Mouse (Mus musculus) ES-Bruce4 (cell line): Measurements from ENCODE around the gene Tulp2. TPM values are rescaled to one million over a fixed set of nuclear protein-coding genes. Genes with fewer than 3 reads are reported as not detected.
A peak's percentile ranks its signal among the peaks of the same experiment; 100 is the strongest.
"Not testable (repeated sequence)": the region's sequence is repeated elsewhere in the genome, so short reads cannot be mapped to it uniquely, and the experiment has no call there.

Experiments
- H3K27ac ChIP-seq: 2 replicates; pipeline ENCODE4 v1.5.1; 2012; ENCODE audit warnings: low read length, inconsistent platforms; ENCODE audit not compliant: insufficient read depth
- H3K27me3 ChIP-seq: 2 replicates; pipeline ENCODE4 v1.6.1; 2012; ENCODE audit warnings: mild to moderate bottlenecking, low read length, inconsistent platforms; ENCODE audit not compliant: control insufficient read depth, poor library complexity, insufficient read depth, severe bottlenecking
- H3K36me3 ChIP-seq: 2 replicates; pipeline ENCODE4 v1.6.1; 2012; ENCODE audit warnings: inconsistent platforms, mild to moderate bottlenecking, low read length, moderate library complexity; ENCODE audit not compliant: control insufficient read depth, poor library complexity, insufficient read depth, severe bottlenecking
- H3K4me1 ChIP-seq: one replicate; pipeline ENCODE4 v1.8.1; 2011; ENCODE audit warnings: low read length; ENCODE audit not compliant: control insufficient read depth, insufficient read depth
- H3K4me3 ChIP-seq: 2 replicates; pipeline ENCODE4 v1.5.1; 2011; ENCODE audit warnings: low read depth, mild to moderate bottlenecking, low read length
- H3K9ac ChIP-seq: 2 replicates; pipeline ENCODE4 v1.6.1; 2012; ENCODE audit warnings: low read depth, mild to moderate bottlenecking, inconsistent platforms; ENCODE audit not compliant: poor library complexity, severe bottlenecking
- H3K9me3 ChIP-seq: replicated peaks from 2 replicates; pipeline ENCODE4 v1.6.1; 2012; ENCODE audit warnings: mild to moderate bottlenecking, low read length, inconsistent platforms; ENCODE audit not compliant: control insufficient read depth, poor library complexity, insufficient read depth, severe bottlenecking
- CTCF ChIP-seq: IDR thresholded peaks from one replicate; pipeline ENCODE4 v1.8.1; 2011; ENCODE audit warnings: low read depth, low read length
- EP300 ChIP-seq: IDR thresholded peaks from 2 replicates; pipeline ENCODE4 v1.6.1; 2011; ENCODE audit warnings: low read depth, low read length; ENCODE audit not compliant: insufficient read depth
- POLR2A ChIP-seq: IDR thresholded peaks from one replicate; pipeline ENCODE4 v1.8.1; 2011; ENCODE audit warnings: low read length; ENCODE audit not compliant: insufficient read depth
- polyA plus RNA-seq: library from polyadenylated mRNA; stranded (reverse); fragments of >200 nt; gene quantifications from 2 replicates; pipeline ENCODE4 v1.2.4, GENCODE M21; 2011; ENCODE audit warnings: low read depth; ENCODE audit not compliant: missing spikeins, insufficient read depth, insufficient read length

Tulp2 gene
- polyA plus RNA-seq, 1 experiment: 1.3 TPM

DNA sequence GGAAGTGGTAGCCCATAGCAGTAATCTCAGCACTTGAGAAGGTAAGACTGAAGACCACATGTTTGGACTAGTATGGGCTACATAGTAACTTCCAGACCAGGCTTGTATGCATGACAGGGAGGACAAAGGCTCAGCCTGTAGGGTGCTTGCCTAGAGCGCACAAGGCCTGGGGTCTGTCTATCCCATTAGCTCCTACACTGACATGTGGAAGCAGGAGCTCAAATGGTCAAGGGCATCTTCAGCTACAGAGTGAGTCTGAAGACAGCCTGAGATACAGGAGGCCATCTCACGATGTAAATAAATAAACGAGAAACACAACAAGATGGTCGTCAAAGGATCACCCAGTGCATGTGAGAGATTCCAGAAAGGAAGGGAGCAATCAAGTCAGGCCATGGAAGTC is 19.4 kb upstream of the Tulp2 start:
- no peak overlapping the region for H3K4me3 ChIP-seq
- peak overlapping the region; percentile 82; the same call in 1 of the 2 replicates for H3K9ac ChIP-seq
- H3K4me1 ChIP-seq: no peaks in the 10 kb centered on the region
- TF ChIP-seq EP300 (no peak), POLR2A (no peak), CTCF (no peak)
- H3K27me3 ChIP-seq: no peaks in the 10 kb centered on the region
- no peaks in the 10 kb centered on the region for H3K9me3 ChIP-seq
- peaks cover 54% of the 10 kb centered on the region for H3K36me3 ChIP-seq
- peak overlapping the region; percentile 91 for H3K27ac ChIP-seq

DNA sequence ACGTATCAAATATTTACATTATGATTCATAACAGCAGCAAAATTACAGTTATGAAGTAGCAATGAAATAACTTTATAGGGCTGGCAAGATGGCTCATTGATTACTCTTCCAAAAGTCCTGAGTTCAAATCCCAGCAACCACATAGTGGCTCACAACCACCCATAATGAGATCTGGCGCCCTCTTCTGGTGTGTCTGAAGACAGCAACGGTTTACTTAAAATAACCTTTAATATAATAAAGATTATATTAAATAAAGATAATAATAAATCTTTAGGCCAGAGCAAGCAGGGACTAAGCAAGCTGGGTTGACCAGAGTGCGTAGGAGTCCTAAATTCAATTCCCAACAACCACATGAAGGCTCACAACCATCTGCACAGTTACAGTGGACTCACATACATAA is 18.8 kb upstream of the Tulp2 start:
- not testable (repeated sequence) for H3K4me1 ChIP-seq, H3K9me3 ChIP-seq, H3K4me3 ChIP-seq, H3K27me3 ChIP-seq
- peak overlapping the region; percentile 91 for H3K27ac ChIP-seq
- H3K9ac ChIP-seq: 0 out of 2 replicates have a peak overlapping the region, but pooled peaks have one; percentile 16
- H3K36me3 ChIP-seq: peaks cover 48% of the 10 kb centered on the region

DNA sequence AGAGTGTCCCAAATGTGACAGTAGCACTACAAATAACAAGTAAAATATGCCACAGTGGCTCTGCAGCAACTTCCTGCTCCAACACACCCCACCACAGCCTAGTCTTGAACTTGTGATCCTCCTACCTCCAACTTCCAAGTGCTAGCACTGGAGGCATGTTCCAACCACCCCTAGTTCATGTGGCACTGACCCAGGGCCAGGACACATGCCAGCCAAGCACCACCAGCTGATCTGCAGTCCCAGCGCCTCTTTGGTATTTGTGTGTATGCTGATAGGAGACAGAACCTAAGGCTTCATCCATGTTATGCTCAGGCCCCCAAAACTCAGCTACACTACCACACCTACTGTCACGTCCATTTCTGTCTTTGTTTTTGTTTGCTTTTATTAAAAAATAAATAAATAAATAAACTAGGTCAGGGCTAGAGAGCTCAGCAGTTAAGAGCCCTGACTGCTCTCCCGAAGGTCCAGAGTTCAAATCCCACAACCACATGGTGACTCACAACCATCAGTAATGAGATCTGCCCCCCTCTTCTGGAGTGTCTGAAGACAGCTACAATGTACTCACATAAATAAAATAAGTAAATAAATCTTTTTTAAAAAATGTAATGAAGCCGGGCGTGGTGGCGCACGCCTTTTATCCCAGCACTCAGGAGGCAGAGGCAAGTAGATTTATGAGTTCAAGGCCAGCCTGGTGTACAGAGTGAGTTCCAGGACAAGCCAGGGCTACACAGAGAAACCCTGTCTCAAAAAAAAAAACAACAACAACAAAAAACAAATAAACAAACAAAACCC is 17.5 kb upstream of the Tulp2 start:
- H3K27ac ChIP-seq: peak overlapping the region; percentile 78
- H3K27me3 ChIP-seq: no peaks in the 10 kb centered on the region
- peaks cover 35% of the 10 kb centered on the region for H3K36me3 ChIP-seq
- peak overlapping the region; percentile 1; the same call in 1 of the 2 replicates for H3K4me3 ChIP-seq
- H3K9ac ChIP-seq: peak overlapping the region; percentile 90
- no peaks in the 10 kb centered on the region for H3K9me3 ChIP-seq
- TF ChIP-seq CTCF: no peak
- no peak for TF ChIP-seq EP300
- TF ChIP-seq POLR2A: no peak
- no peaks in the 10 kb centered on the region for H3K4me1 ChIP-seq

DNA sequence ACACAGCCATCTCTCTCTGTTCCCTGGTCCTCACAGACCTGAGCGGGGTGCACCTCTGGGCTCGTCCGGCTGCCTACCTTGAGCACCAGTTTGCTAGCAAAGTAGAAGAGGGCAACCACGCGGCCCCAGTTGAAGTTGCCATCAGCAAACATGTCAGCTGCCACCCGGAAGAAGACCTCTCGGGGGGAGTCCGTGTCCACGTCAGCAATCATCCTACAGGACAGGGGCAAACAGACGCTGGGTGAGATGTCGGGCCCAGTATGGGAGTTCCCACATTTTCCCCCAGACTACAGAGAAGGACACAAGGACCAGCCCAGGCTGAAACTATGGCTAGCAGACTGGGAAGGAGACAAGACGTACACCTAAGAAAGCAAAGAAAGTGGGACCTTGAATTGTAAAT is 16.6 kb upstream of the Tulp2 start:
- Histone ChIP-seq H3K27me3 (no peaks in the 10 kb centered on the region), H3K27ac (peak overlapping the region; percentile 78), H3K4me1 (no peaks in the 10 kb centered on the region), H3K9ac (peak overlapping the region; percentile 90), H3K36me3 (peaks cover 33% of the 10 kb centered on the region), H3K4me3 (peak overlapping the region; percentile 74), H3K9me3 (no peaks in the 10 kb centered on the region)
- no peak for TF ChIP-seq CTCF
- TF ChIP-seq EP300: no peak
- no peak for TF ChIP-seq POLR2A

DNA sequence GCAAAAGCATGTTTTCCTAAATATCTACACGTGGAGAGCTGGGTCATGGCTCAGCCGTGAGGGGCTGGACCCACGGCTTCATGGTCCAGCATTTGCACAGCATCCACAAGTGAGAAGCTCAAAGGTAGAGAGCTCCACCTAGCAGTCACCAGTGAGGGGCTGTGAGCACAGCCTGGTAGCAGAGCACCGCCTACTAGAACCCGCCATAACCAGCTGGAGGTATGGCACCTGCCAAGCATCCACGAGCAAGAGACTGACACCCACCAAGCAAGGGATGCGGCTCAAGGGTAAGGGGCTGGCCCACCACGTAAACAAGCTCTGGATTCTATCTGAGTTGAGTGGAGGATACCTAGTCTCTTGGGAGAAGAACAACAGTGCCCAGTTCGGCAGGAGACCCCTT is 16.1 kb upstream of the Tulp2 start:
- peak overlapping the region; percentile 74 for H3K4me3 ChIP-seq
- TF ChIP-seq EP300 (no peak), POLR2A (no peak), CTCF (peak; percentile 29)
- peak overlapping the region; percentile 78 for H3K27ac ChIP-seq
- H3K36me3 ChIP-seq: peaks cover 30% of the 10 kb centered on the region
- peak overlapping the region; percentile 90 for H3K9ac ChIP-seq
- no peaks in the 10 kb centered on the region for H3K4me1 ChIP-seq
- H3K9me3 ChIP-seq: no peaks in the 10 kb centered on the region
- H3K27me3 ChIP-seq: no peaks in the 10 kb centered on the region

DNA sequence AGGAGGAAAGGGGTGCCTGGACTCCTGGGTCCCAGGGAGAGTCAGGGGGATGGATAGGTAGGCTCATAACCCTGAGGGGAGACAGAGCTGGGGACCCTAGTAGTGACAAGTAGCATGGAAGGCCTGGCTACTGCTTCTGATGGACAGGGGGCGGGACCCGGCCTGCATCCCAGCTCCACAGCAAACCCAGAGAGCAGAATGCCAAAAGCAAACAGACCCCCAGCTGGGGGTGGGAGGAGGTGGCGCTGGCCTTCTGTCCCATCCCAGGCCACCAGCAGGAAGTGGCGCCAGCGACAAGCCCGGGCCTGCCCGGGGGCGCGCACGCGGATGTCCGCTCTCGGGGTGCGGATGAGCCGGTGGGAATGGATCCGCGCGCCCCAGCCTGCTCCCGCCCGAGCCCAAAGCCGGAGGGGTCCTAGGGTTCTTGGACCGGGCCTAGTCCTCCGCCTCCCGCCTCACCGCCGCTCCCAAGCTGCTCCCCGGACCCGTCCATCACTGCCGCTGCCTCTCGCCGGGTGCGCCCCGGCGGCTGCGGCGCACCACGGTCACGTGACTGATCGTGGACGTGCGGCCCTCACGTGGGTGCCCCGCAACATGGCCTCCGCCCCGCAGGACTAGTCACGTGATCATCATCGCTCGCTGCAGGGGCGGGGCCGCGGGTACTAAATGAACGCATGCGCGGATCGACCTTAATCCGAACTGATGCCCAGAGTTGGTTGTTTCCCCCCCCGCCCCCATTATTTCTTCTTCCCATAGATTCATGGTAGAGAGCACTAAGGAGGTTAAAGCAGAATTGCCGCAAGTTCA is 15.2 kb upstream of the Tulp2 start, which contains the start of gene Bax:
Bax (minus strand) TSS at position 616 of the 807 bp plus-strand sequence.
- TF ChIP-seq EP300: peak; percentile 71; the same call in 1 of the 2 replicates
- no peak for TF ChIP-seq CTCF
- TF ChIP-seq POLR2A: peak; percentile 8
- Histone ChIP-seq H3K27me3 (no peaks in the 10 kb centered on the region), H3K9me3 (no peaks in the 10 kb centered on the region), H3K27ac (peak within 1 kb of the TSS; percentile 78), H3K36me3 (peaks cover 30% of the 10 kb centered on the region), H3K9ac (peak within 1 kb of the TSS; percentile 90), H3K4me1 (no peaks in the 10 kb centered on the region), H3K4me3 (peak within 1 kb of the TSS; percentile 74)
